Mouse (Mus musculus) embryonic facial prominence, embryonic 12.5 days (tissue): ENCODE data around the gene Megf9. TPM values are rescaled to one million over a fixed set of nuclear protein-coding genes. Genes with fewer than 3 reads are reported as not detected.

Experiments
- ATAC-seq: fragments of 200-750 bp; cut with Nextera tagmentation; 2 replicates; pipeline ENCODE4 v1.8.0; 2017; ENCODE audit not compliant: insufficient number of reproducible peaks, insufficient read depth, low FRiP score, low TSS enrichment
- H3K27ac ChIP-seq: fragments of 300-500 bp; sonication (generic); 2 replicates; pipeline ENCODE4 v1.5.1; 2016; ENCODE audit warnings: mild to moderate bottlenecking
- H3K27me3 ChIP-seq: fragments of 300-500 bp; sonication (generic); 2 replicates; pipeline ENCODE4 v1.6.1; 2016; ENCODE audit warnings: mild to moderate bottlenecking, moderate library complexity
- H3K36me3 ChIP-seq: fragments of 300-500 bp; sonication (generic); 2 replicates; pipeline ENCODE4 v1.6.1; 2016; ENCODE audit warnings: mild to moderate bottlenecking
- H3K4me1 ChIP-seq: fragments of 300-500 bp; sonication (generic); 2 replicates; pipeline ENCODE4 v1.6.1; 2016
- H3K4me2 ChIP-seq: fragments of 300-500 bp; sonication (generic); replicated peaks from 2 replicates; pipeline ENCODE4 v1.6.1; 2016; ENCODE audit warnings: mild to moderate bottlenecking, moderate library complexity
- H3K4me3 ChIP-seq: fragments of 300-500 bp; sonication (generic); 2 replicates; pipeline ENCODE4 v1.5.1; 2016; ENCODE audit warnings: mild to moderate bottlenecking
- H3K9ac ChIP-seq: fragments of 300-500 bp; sonication (generic); 2 replicates; pipeline ENCODE4 v1.6.1; 2016; ENCODE audit warnings: mild to moderate bottlenecking, moderate library complexity
- H3K9me3 ChIP-seq: fragments of 300-500 bp; sonication (generic); 2 replicates; pipeline ENCODE4 v1.6.1; 2016; ENCODE audit warnings: mild to moderate bottlenecking, moderate library complexity
- WGBS: fragments of 180-500 bp; shearing (Covaris S2); methylation state at CpG from one replicate; pipeline ENCODE4 v1.1.7; 2016; 5-methylcytosine and 5-hydroxymethylcytosine counted together
- polyA plus RNA-seq: library from polyadenylated mRNA; unstranded; fragments of >200 nt; fragmentation: Nextera tagmentation; extraction: Ambion mirVana; gene quantifications from 2 replicates; pipeline ENCODE4 v1.2.1, GENCODE M21; 2016

Gene Megf9
- polyA plus RNA-seq, 1 experiment from 2014 or later, result 18.8 TPM

- WGBS, result 81% methylated on average over 1 of the region's 1 CpGs
- H3K36me3 ChIP-seq, result no peaks in the 10 kb centered on the region
- no peak overlapping the region for H3K27ac ChIP-seq
- no peak overlapping the region for H3K4me3 ChIP-seq
- no peaks in the 10 kb centered on the region for H3K4me1 ChIP-seq
- no peaks in the 10 kb centered on the region for H3K9me3 ChIP-seq
- no peak overlapping the region for H3K4me2 ChIP-seq
- no peaks in the 10 kb centered on the region for H3K27me3 ChIP-seq
- no peak for ATAC-seq
- no peak overlapping the region for H3K9ac ChIP-seq
Observed at GRCm38 (mm10) chr4:70517646-70518045, 17.1 kb downstream of the Megf9 start.

- no peak overlapping the region for H3K4me2 ChIP-seq
- no peak overlapping the region for H3K27ac ChIP-seq
- 86% methylated on average over 6 of the region's 6 CpGs for WGBS
- H3K4me3 ChIP-seq, result no peak overlapping the region
- no peak overlapping the region for H3K9ac ChIP-seq
- no peaks in the 10 kb centered on the region for H3K9me3 ChIP-seq
- no peaks in the 10 kb centered on the region for H3K27me3 ChIP-seq
- no peaks in the 10 kb centered on the region for H3K4me1 ChIP-seq
- H3K36me3 ChIP-seq, result no peaks in the 10 kb centered on the region
- no peak for ATAC-seq
Observed at GRCm38 (mm10) chr4:70516289-70516688, 18.5 kb downstream of the Megf9 start.

- no peaks in the 10 kb centered on the region for H3K9me3 ChIP-seq
- ATAC-seq, result no peak
- H3K27ac ChIP-seq, result no peak overlapping the region
Observed at GRCm38 (mm10) chr4:70515514-70515913, 19.3 kb downstream of the Megf9 start.

GRCm38 (mm10) chr4:70509987-70510386 lies 24.8 kb downstream of the Megf9 start:
- WGBS, result 80% methylated on average over 2 of the region's 2 CpGs
- H3K4me1 ChIP-seq, result no peaks in the 10 kb centered on the region
- no peaks in the 10 kb centered on the region for H3K27me3 ChIP-seq
- no peaks in the 10 kb centered on the region for H3K9me3 ChIP-seq
- H3K4me3 ChIP-seq, result no peak overlapping the region
- H3K36me3 ChIP-seq, result no peaks in the 10 kb centered on the region
- ATAC-seq, result no peak
- H3K9ac ChIP-seq, result no peak overlapping the region
- H3K4me2 ChIP-seq, result no peak overlapping the region
- H3K27ac ChIP-seq, result no peak overlapping the region

More at GRCm38 (mm10) chr4:70515514-70515913, 19.3 kb downstream of the Megf9 start:
- Histone ChIP-seq H3K36me3 (no peaks in the 10 kb centered on the region), H3K27me3 (no peaks in the 10 kb centered on the region), H3K4me2 (no peak overlapping the region), H3K4me1 (no peaks in the 10 kb centered on the region), H3K9ac (no peak overlapping the region), H3K4me3 (no peak overlapping the region)

- Histone ChIP-seq H3K36me3 (no peaks in the 10 kb centered on the region), H3K27me3 (no peaks in the 10 kb centered on the region), H3K27ac (no peak overlapping the region), H3K9ac (no peak overlapping the region), H3K9me3 (no peaks in the 10 kb centered on the region), H3K4me2 (no peak overlapping the region), H3K4me1 (no peaks in the 10 kb centered on the region), H3K4me3 (no peak overlapping the region)
- 25% methylated on average over 2 of the region's 2 CpGs for WGBS
- ATAC-seq, result no peak
Observed at GRCm38 (mm10) chr4:70509565-70509964, 25.2 kb downstream of the Megf9 start.

GRCm38 (mm10) chr4:70508207-70508606 lies 26.6 kb downstream of the Megf9 start:
- H3K4me2 ChIP-seq, result no peak overlapping the region
- no peak overlapping the region for H3K27ac ChIP-seq
- H3K4me1 ChIP-seq, result no peaks in the 10 kb centered on the region
- no peaks in the 10 kb centered on the region for H3K36me3 ChIP-seq
- no peak overlapping the region for H3K9ac ChIP-seq
- H3K9me3 ChIP-seq, result no peaks in the 10 kb centered on the region
- ATAC-seq, result no peak
- no peak overlapping the region for H3K4me3 ChIP-seq
- WGBS, result 98% methylated on average over 1 of the region's 1 CpGs
- no peaks in the 10 kb centered on the region for H3K27me3 ChIP-seq

GRCm38 (mm10) chr4:70505951-70506350 lies 28.8 kb downstream of the Megf9 start:
- H3K9ac ChIP-seq, result no peak overlapping the region
- no peak overlapping the region for H3K27ac ChIP-seq
- no peak for ATAC-seq
- H3K4me2 ChIP-seq, result no peak overlapping the region
- no peak overlapping the region for H3K4me3 ChIP-seq
- WGBS, result 57% methylated on average over 3 of the region's 3 CpGs
- no peaks in the 10 kb centered on the region for H3K27me3 ChIP-seq
- no peaks in the 10 kb centered on the region for H3K4me1 ChIP-seq
- H3K9me3 ChIP-seq, result no peaks in the 10 kb centered on the region
- no peaks in the 10 kb centered on the region for H3K36me3 ChIP-seq

GRCm38 (mm10) chr4:70503827-70504226 lies 31.0 kb downstream of the Megf9 start:
- no peak overlapping the region for H3K27ac ChIP-seq
- H3K4me2 ChIP-seq, result no peak overlapping the region
- no peaks in the 10 kb centered on the region for H3K4me1 ChIP-seq
- H3K9me3 ChIP-seq, result no peaks in the 10 kb centered on the region
- no peaks in the 10 kb centered on the region for H3K36me3 ChIP-seq
- no peak overlapping the region for H3K9ac ChIP-seq
- no peak overlapping the region for H3K4me3 ChIP-seq
- ATAC-seq, result no peak
- 63% methylated on average over 1 of the region's 1 CpGs for WGBS
- H3K27me3 ChIP-seq, result no peaks in the 10 kb centered on the region

GRCm38 (mm10) chr4:70499285-70499684 lies 35.5 kb downstream of the Megf9 start:
- Histone ChIP-seq H3K27me3 (no peaks in the 10 kb centered on the region), H3K27ac (no peak overlapping the region), H3K4me3 (no peak overlapping the region), H3K4me2 (no peak overlapping the region), H3K4me1 (no peaks in the 10 kb centered on the region), H3K36me3 (no peaks in the 10 kb centered on the region), H3K9me3 (no peaks in the 10 kb centered on the region), H3K9ac (no peak overlapping the region)
- ATAC-seq, result no peak
- 88% methylated on average over 3 of the region's 3 CpGs for WGBS

- Histone ChIP-seq H3K4me1 (no peaks in the 10 kb centered on the region), H3K27me3 (no peaks in the 10 kb centered on the region), H3K9me3 (no peaks in the 10 kb centered on the region), H3K4me2 (no peak overlapping the region), H3K27ac (no peak overlapping the region), H3K36me3 (no peaks in the 10 kb centered on the region), H3K4me3 (no peak overlapping the region), H3K9ac (no peak overlapping the region)
- ATAC-seq, result no peak
- WGBS, result 69% methylated on average over 1 of the region's 1 CpGs
Observed at GRCm38 (mm10) chr4:70496978-70497377, 37.8 kb downstream of the Megf9 start.

GRCm38 (mm10) chr4:70489792-70490191 lies 45.0 kb downstream of the Megf9 start:
- no peak for ATAC-seq
- Histone ChIP-seq H3K4me3 (no peak overlapping the region), H3K4me2 (no peak overlapping the region), H3K36me3 (no peaks in the 10 kb centered on the region), H3K27ac (no peak overlapping the region), H3K9ac (no peak overlapping the region), H3K9me3 (no peaks in the 10 kb centered on the region), H3K27me3 (no peaks in the 10 kb centered on the region), H3K4me1 (no peaks in the 10 kb centered on the region)
- 85% methylated on average over 2 of the region's 2 CpGs for WGBS

- ATAC-seq, result no peak
- Histone ChIP-seq H3K4me2 (no peak overlapping the region), H3K36me3 (no peaks in the 10 kb centered on the region), H3K4me3 (no peak overlapping the region), H3K4me1 (no peaks in the 10 kb centered on the region), H3K27ac (no peak overlapping the region), H3K9me3 (no peaks in the 10 kb centered on the region), H3K9ac (no peak overlapping the region), H3K27me3 (no peaks in the 10 kb centered on the region)
- WGBS, result 82% methylated on average over 3 of the region's 3 CpGs
Observed at GRCm38 (mm10) chr4:70488415-70488814, 46.4 kb downstream of the Megf9 start.

GRCm38 (mm10) chr4:70484134-70484533 lies 50.7 kb downstream of the Megf9 start:
- H3K4me3 ChIP-seq, result no peak overlapping the region
- H3K9me3 ChIP-seq, result no peaks in the 10 kb centered on the region
- no peaks in the 10 kb centered on the region for H3K36me3 ChIP-seq
- no peaks in the 10 kb centered on the region for H3K4me1 ChIP-seq
- H3K27me3 ChIP-seq, result no peaks in the 10 kb centered on the region
- no peak overlapping the region for H3K4me2 ChIP-seq
- no peak for ATAC-seq
- H3K9ac ChIP-seq, result no peak overlapping the region
- no peak overlapping the region for H3K27ac ChIP-seq
- 88% methylated on average over 2 of the region's 2 CpGs for WGBS
